Mouse (Mus musculus) ovary, postnatal 14 days (tissue): ENCODE data around the gene Gm13694.
"Not testable (repeated sequence)": the region's sequence is repeated elsewhere in the genome, so short reads cannot be mapped to it uniquely, and the experiment has no call there.

Source experiments
- DNase-seq: peaks from one replicate; pipeline ENCODE4 v3.0.0; 2022; ENCODE audit warnings: low spot score

Gm13694 gene

GRCm38 (mm10) chr2:83978633-83979032 is at the start of gene Gm13694:
Gene Gm13694, plus strand, starts transcription at chr2:83978933.
- not testable (repeated sequence) for DNase-seq

GRCm38 (mm10) chr2:83929478-83930088 is 49.1 kb upstream of the Gm13694 start:
- DNase-seq, result no peak

- DNase-seq, result peak; percentile 11
Measured at GRCm38 (mm10) chr2:83940931-83941361, 37.8 kb upstream of the Gm13694 start, which contains the start of gene Zswim2. Gene Zswim2, minus strand, starts transcription at chr2:83941228.

- no peak for DNase-seq
Measured at GRCm38 (mm10) chr2:83941378-83941777, 37.4 kb upstream of the Gm13694 start.

- no peak for DNase-seq
Measured at GRCm38 (mm10) chr2:83941792-83942191, 36.9 kb upstream of the Gm13694 start.

- DNase-seq, result not testable (repeated sequence)
Measured at GRCm38 (mm10) chr2:83955393-83955792, 23.3 kb upstream of the Gm13694 start, which contains the start of gene Gm13698. Gene Gm13698, plus strand, starts transcription at chr2:83955693.

GRCm38 (mm10) chr2:83961203-83961602 is 17.5 kb upstream of the Gm13694 start, which contains the start of gene Gm13693:
Gene Gm13693, plus strand, starts transcription at chr2:83961503.
- DNase-seq, result not testable (repeated sequence)

- DNase-seq, result not testable (repeated sequence)
Measured at GRCm38 (mm10) chr2:83967013-83967412, 11.7 kb upstream of the Gm13694 start, which contains the start of gene Gm13695. Gene Gm13695, plus strand, starts transcription at chr2:83967313.

- not testable (repeated sequence) for DNase-seq
Measured at GRCm38 (mm10) chr2:83972823-83973222, 5.9 kb upstream of the Gm13694 start, which contains the start of gene Gm13696. Gene Gm13696, plus strand, starts transcription at chr2:83973123.

GRCm38 (mm10) chr2:83984443-83984842 is 5.7 kb downstream of the Gm13694 start, which contains the start of gene Gm13697:
Gene Gm13697, plus strand, starts transcription at chr2:83984743.
- DNase-seq, result not testable (repeated sequence)

- DNase-seq, result not testable (repeated sequence)
Measured at GRCm38 (mm10) chr2:83990253-83990652, 11.5 kb downstream of the Gm13694 start, which contains the start of gene Gm13691. Gene Gm13691, plus strand, starts transcription at chr2:83990553.

- not testable (repeated sequence) for DNase-seq
Measured at GRCm38 (mm10) chr2:83993639-83994255, 15.0 kb downstream of the Gm13694 start.

GRCm38 (mm10) chr2:83994526-83994925 is 15.8 kb downstream of the Gm13694 start:
- not testable (repeated sequence) for DNase-seq

GRCm38 (mm10) chr2:84008913-84009312 is 30.2 kb downstream of the Gm13694 start:
- no peak for DNase-seq

- DNase-seq, result no peak
Measured at GRCm38 (mm10) chr2:84009818-84010217, 31.1 kb downstream of the Gm13694 start.

GRCm38 (mm10) chr2:84014572-84014971 is 35.8 kb downstream of the Gm13694 start:
- DNase-seq, result no peak

GRCm38 (mm10) chr2:84016291-84016690 is 37.6 kb downstream of the Gm13694 start:
- DNase-seq, result not testable (repeated sequence)

GRCm38 (mm10) chr2:84018330-84018729 is 39.6 kb downstream of the Gm13694 start:
- DNase-seq, result no peak

- DNase-seq, result no peak
Measured at GRCm38 (mm10) chr2:84019519-84020305, 41.0 kb downstream of the Gm13694 start.

GRCm38 (mm10) chr2:84021930-84022329 is 43.2 kb downstream of the Gm13694 start:
- DNase-seq, result no peak

GRCm38 (mm10) chr2:84022905-84023304 is 44.2 kb downstream of the Gm13694 start:
- DNase-seq, result no peak

- no peak for DNase-seq
Measured at GRCm38 (mm10) chr2:84023319-84023718, 44.6 kb downstream of the Gm13694 start.
